Mouse (Mus musculus) forelimb bud, embryonic 11.5 days (tissue): ENCODE measurements around the gene Lrmda.

ENCODE experiments used
- DNase-seq: peaks from one replicate; pipeline ENCODE4 v3.0.0-alpha.2; 2012; ENCODE audit warnings: low read depth, low spot score

Lrmda gene

GRCm38 (mm10) chr14:22406623-22407022 lies 387.1 kb downstream of the Lrmda start:
- no peak for DNase-seq

GRCm38 (mm10) chr14:22410826-22411225 lies 391.3 kb downstream of the Lrmda start:
- no peak for DNase-seq

GRCm38 (mm10) chr14:22413220-22413619 lies 393.7 kb downstream of the Lrmda start:
- no peak for DNase-seq

GRCm38 (mm10) chr14:22417706-22418105 lies 398.2 kb downstream of the Lrmda start:
- no peak for DNase-seq

- no peak for DNase-seq
These were observed 402.2 kb downstream of the Lrmda start for GRCm38 (mm10) chr14:22421668-22422067.

GRCm38 (mm10) chr14:22425018-22425534 lies 405.6 kb downstream of the Lrmda start:
- DNase-seq: no peak

GRCm38 (mm10) chr14:22435441-22435840 lies 415.9 kb downstream of the Lrmda start:
- DNase-seq: no peak

GRCm38 (mm10) chr14:22435860-22436377 lies 416.4 kb downstream of the Lrmda start:
- peak; percentile 79 for DNase-seq

- peak; percentile 53 for DNase-seq
These were observed 421.0 kb downstream of the Lrmda start for GRCm38 (mm10) chr14:22440341-22440999.

GRCm38 (mm10) chr14:22441859-22442447 lies 422.4 kb downstream of the Lrmda start:
- DNase-seq: peak; percentile 62

- DNase-seq: no peak
These were observed 423.2 kb downstream of the Lrmda start for GRCm38 (mm10) chr14:22442719-22443118.

- no peak for DNase-seq
These were observed 425.0 kb downstream of the Lrmda start for GRCm38 (mm10) chr14:22444541-22444940.

GRCm38 (mm10) chr14:22445161-22445821 lies 425.8 kb downstream of the Lrmda start:
- DNase-seq: no peak

- DNase-seq: no peak
These were observed 426.5 kb downstream of the Lrmda start for GRCm38 (mm10) chr14:22445841-22446570.

- no peak for DNase-seq
These were observed 432.1 kb downstream of the Lrmda start for GRCm38 (mm10) chr14:22451603-22452002.

GRCm38 (mm10) chr14:22464314-22464713 lies 444.8 kb downstream of the Lrmda start:
- no peak for DNase-seq

- no peak for DNase-seq
These were observed 451.5 kb downstream of the Lrmda start for GRCm38 (mm10) chr14:22471041-22471440.

GRCm38 (mm10) chr14:22473451-22473850 lies 453.9 kb downstream of the Lrmda start:
- no peak for DNase-seq

- no peak for DNase-seq
These were observed 454.5 kb downstream of the Lrmda start for GRCm38 (mm10) chr14:22473991-22474390.

- no peak for DNase-seq
These were observed 473.8 kb downstream of the Lrmda start for GRCm38 (mm10) chr14:22493326-22493725.

- no peak for DNase-seq
These were observed 474.8 kb downstream of the Lrmda start for GRCm38 (mm10) chr14:22494290-22494689.

GRCm38 (mm10) chr14:22494866-22495265 lies 475.4 kb downstream of the Lrmda start:
- DNase-seq: no peak
